Comparison of ENCODE assay signal across 7 mouse cellular contexts in the genomic region with DNA sequence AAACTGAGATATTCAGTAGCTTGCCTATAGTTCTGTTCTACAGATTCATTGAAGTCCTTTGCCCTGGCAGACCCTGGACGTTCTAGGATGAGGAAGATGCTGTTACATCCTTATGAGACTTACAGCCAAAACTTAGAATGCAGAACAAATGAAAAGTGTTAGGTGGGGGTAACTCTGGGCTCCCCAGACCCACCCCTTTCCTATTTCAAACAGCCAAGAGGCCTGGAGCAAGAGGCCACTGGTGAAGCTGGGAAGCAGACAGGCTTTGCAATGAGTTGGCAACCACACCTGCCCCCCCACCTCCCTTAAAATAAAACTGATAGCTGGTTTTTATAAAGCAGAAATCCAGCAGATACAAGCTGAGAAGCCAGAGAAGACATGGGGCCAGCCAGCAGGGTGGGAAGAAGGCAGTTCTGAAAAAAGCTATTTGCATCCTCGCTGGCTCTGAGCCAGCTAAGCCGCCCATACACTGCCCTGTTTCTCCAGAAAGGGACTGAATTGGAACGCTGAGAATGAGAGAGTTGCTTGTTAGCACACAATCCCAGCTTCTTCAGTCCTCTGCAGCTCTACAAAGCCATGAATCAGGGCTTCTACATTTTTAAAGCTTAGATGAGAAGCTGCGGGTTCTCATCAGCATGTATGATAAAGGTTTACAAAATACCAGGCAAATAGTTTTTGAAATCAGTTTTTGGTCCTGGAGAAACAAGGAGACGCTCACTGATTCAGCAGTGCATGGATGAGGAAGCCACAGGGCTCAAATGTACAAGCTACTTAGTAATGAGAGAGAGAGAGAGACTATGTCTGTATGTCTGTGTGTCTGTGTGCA. TPM values are rescaled to one million over a fixed set of nuclear protein-coding genes. Genes with fewer than 3 reads are reported as not detected.
DNase-seq lines count a peak whose midpoint lies in the region; TF ChIP-seq lines count a peak whose summit lies in the region.

No protein-coding gene starts in this region.

- whole genome bisulfite sequencing in heart, adult 2 months = 36% methylated on average over 6 of the region's 6 CpGs
- 11% methylated on average over 6 of the region's 6 CpGs for WGBS in olfactory bulb, adult 2 months

- intact Hi-C loops in heart, adult 2 months (cut with DNase I) = no loop called here
- intact Hi-C loops in left cerebral cortex, postnatal 25 days (cut with DNase I) = loop anchor here (5.0 kb wide), 1 partner anchor 48 kb away; the partner anchor contains the start of gene Tmem17

- TF ChIP-seq CTCF in cortical plate, adult 2 months (IDR thresholded peaks at IDR 0.05; ENCODE audit: extremely low read depth, insufficient read depth, low read length) = no peak
- no peak for TF ChIP-seq CTCF in heart, adult 2 months (IDR thresholded peaks at IDR 0.05)
- no peak for TF ChIP-seq CTCF in olfactory bulb, adult 2 months (IDR thresholded peaks at IDR 0.05; ENCODE audit: insufficient read depth, low read depth, low read length)

- H3K9ac ChIP-seq in heart, adult 2 months (ENCODE audit: low read depth, low read length) = no peak overlapping the region

- H3K4me1 ChIP-seq in cortical plate, adult 2 months (ENCODE audit: control insufficient read depth, insufficient read depth, low read length) = peaks cover 3% of the 10 kb centered on the region
- no peaks in the 10 kb centered on the region; the same call in none of the 2 replicates for H3K4me1 ChIP-seq in heart, adult 2 months (ENCODE audit: control insufficient read depth, insufficient read depth, low read length)
- peaks cover 4% of the 10 kb centered on the region for H3K4me1 ChIP-seq in olfactory bulb, adult 2 months (ENCODE audit: control insufficient read depth, insufficient read depth, low read length)

- no peaks in the 10 kb centered on the region for H3K36me3 ChIP-seq in heart, adult 2 months (ENCODE audit: control insufficient read depth, insufficient read depth, low read length)

- H3K4me3 ChIP-seq in cortical plate, adult 2 months (ENCODE audit: insufficient read depth, low read length) = no peak overlapping the region
- H3K4me3 ChIP-seq in heart, adult 2 months = no peak overlapping the region
- H3K4me3 ChIP-seq in olfactory bulb, adult 2 months (ENCODE audit: insufficient read depth, low read depth, low read length) = no peak overlapping the region

- no peak for TF ChIP-seq EP300 in heart, adult 2 months (IDR thresholded peaks at IDR 0.05; ENCODE audit: insufficient read depth, low read depth, low read length)

- TF ChIP-seq POLR2A in cortical plate, adult 2 months (IDR thresholded peaks at IDR 0.05; ENCODE audit: extremely low read depth, insufficient read depth, low read length) = no peak
- no peak for TF ChIP-seq POLR2A in heart, adult 2 months (IDR thresholded peaks at IDR 0.05; ENCODE audit: insufficient read depth, low read depth, low read length)
- TF ChIP-seq POLR2A in olfactory bulb, adult 2 months (IDR thresholded peaks at IDR 0.05; ENCODE audit: insufficient read depth, low read depth, low read length) = no peak

- peak overlapping the region; percentile 64; the same call in 1 of the 2 replicates for H3K27ac ChIP-seq in cortical plate, adult 2 months (ENCODE audit: insufficient read depth, low read length)
- no peak overlapping the region for H3K27ac ChIP-seq in heart, adult 2 months
- peak overlapping the region; percentile 76 for H3K27ac ChIP-seq in olfactory bulb, adult 2 months (ENCODE audit: insufficient read depth, low read depth, low read length)

- H3K27me3 ChIP-seq in heart, adult 2 months (ENCODE audit: control insufficient read depth, insufficient read depth, low read length) = no peaks in the 10 kb centered on the region

- no peaks in the 10 kb centered on the region for H3K79me2 ChIP-seq in heart, adult 2 months (replicated peaks; ENCODE audit: control insufficient read depth, insufficient read depth, low read length)

- peak; percentile 28 to 60 for DNase-seq in adrenal gland, postnatal 36 days
- DNase-seq in heart, adult 2 months = peak; percentile 50 to 51
- peak; percentile 11 to 30 for DNase-seq in kidney, adult 8-10 months
- DNase-seq in left cerebral cortex, postnatal 25 days (ENCODE audit: low spot score in 2 of 2) = peak; percentile 91 to 97
- DNase-seq in natural killer cell, adult 2 months (ENCODE audit: low spot score in 2 of 2) = no peak

RNA-seq across cellular contexts. Expression of gene Tmem17, which starts 48.8 kb away (rescaled TPM):
- 1 to 10 TPM; 2.0 to 3.7 TPM for total RNA-seq in adrenal gland, postnatal 36 days (2021)
- 7.2 and 7.8 TPM in 2 replicates for polyA plus RNA-seq in cortical plate, adult 2 months (2012; rRNA removed)
- total RNA-seq in heart, adult 2 months (2021) = 1 to 10 TPM; 1.5 to 1.7 TPM
- 2.6 and 3.9 TPM in 2 replicates for polyA plus RNA-seq in heart, adult 2 months (2012; rRNA removed)
- 1 to 10 TPM; 5.8 to 7.6 TPM for total RNA-seq in left cerebral cortex, postnatal 25 days (2021)
- not detected in 2 replicates for polyA plus RNA-seq in olfactory bulb, adult 2 months (2012; ENCODE audit: insufficient read depth, insufficient read length, low replicate concordance, missing spikeins)

Comparison
In these comparisons a context has a peak if more than half of its experiments do, and no peak if none do; other contexts are left out.
1. DNase-seq: peak in adrenal gland, postnatal 36 days (2 of 2), heart, adult 2 months (2 of 2), kidney, adult 8-10 months (2 of 2) and left cerebral cortex, postnatal 25 days (2 of 2); none in natural killer cell, adult 2 months (0 of 2).